Mouse (Mus musculus): ENCODE data around the gene Slc22a23.

The Slc22a23 gene

DNA sequence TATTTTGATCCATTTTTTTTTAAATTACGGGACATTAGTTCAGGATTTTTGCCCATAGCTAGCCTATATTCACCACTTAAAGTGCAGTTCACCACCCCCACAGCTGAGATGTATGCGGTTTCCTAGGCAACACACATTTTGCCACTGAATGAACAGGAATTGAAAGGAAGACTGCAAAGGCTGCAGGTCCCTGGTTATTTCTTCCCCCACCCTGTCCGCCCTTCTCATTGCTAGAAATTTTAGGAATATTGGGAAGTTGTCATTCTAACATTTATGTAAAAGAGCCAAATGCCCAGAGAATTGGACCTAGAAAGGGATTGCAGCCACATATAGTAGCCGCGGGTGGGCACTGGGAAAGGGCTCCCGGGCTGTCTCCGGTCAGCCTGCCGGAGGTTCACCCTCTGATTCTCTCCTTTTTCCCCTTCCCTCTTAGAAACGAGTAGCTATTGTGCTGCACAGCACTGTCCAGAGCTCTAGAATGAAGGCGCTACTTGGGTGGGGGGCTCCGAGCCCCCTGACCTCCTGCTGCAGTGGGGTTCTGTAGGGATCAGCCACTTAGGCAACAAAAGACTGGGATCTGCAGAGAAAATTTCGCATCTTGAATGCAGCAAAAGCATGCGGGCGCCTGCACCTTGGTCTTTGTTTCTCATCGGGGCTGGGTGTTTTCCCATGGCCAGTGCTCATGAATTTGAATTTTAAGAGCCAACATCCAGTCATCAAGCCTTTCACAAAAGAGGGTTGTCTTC, 211.5 kb downstream of the Slc22a23 start:
- no peak for DNase-seq (ENCODE audit: low spot score in 2 of 2)

- no peak for DNase-seq (ENCODE audit: low spot score in 2 of 2)
Measured at GRCm38 (mm10) chr13:34132875-34133274, 212.1 kb downstream of the Slc22a23 start.

GRCm38 (mm10) chr13:34132299-34132698, 212.7 kb downstream of the Slc22a23 start:
- DNase-seq (ENCODE audit: low spot score in 2 of 2): no peak

DNA sequence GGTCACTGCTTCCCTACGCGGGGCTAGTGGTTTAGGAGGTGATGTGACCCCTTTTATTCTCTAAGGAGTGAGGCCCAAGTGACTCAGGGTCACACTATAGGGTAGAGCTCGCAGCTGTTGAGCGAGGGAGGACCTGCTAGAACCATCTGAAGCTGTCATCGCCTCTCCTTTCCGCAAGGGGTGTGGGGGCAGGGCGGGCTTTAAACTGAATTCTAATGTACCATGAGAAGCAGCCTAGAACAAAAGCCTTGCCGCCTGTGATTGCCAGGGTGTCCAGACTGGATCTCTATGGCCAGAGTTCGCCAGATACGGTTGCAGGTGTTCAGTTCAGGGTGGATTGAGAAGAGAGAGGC, 213.3 kb downstream of the Slc22a23 start:
- DNase-seq (ENCODE audit: low spot score in 2 of 2): peak in 1 of 2 experiments; percentile 53

GRCm38 (mm10) chr13:34131011-34131707, 213.8 kb downstream of the Slc22a23 start:
- DNase-seq (ENCODE audit: low spot score in 2 of 2): peak in 1 of 2 experiments; percentile 39

DNA sequence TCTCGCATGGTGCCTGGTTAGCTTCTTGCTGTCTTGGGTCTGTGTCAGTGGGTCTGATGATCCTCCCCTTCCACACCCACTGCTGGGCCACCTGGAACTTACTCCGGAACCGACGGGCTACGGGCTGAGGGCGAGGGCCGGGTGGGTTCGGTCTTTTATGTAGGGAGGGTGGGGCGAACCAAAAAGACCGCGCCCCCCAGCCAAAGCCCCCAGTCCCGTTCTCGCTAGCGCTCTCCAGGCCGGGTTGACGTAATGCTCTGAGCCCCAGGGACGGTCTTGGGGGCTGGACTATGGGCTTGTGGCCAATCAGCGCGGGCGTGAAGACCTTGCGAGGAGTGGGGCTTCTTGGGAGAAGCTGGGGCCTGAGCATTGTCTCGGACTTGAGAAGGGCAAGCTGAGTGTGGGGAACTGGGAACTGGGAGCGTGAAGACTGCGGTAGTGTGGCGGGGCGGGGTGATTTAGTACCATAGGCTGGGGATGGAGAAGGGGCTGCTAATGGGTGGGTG, 214.7 kb downstream of the Slc22a23 start, which contains the start of gene Tubb2b:
Gene Tubb2b, minus strand, starts transcription at position 241 of the 506 bp plus-strand sequence.
- DNase-seq (ENCODE audit: low spot score in 2 of 2): peak in 1 of 2 experiments; percentile 61

DNA sequence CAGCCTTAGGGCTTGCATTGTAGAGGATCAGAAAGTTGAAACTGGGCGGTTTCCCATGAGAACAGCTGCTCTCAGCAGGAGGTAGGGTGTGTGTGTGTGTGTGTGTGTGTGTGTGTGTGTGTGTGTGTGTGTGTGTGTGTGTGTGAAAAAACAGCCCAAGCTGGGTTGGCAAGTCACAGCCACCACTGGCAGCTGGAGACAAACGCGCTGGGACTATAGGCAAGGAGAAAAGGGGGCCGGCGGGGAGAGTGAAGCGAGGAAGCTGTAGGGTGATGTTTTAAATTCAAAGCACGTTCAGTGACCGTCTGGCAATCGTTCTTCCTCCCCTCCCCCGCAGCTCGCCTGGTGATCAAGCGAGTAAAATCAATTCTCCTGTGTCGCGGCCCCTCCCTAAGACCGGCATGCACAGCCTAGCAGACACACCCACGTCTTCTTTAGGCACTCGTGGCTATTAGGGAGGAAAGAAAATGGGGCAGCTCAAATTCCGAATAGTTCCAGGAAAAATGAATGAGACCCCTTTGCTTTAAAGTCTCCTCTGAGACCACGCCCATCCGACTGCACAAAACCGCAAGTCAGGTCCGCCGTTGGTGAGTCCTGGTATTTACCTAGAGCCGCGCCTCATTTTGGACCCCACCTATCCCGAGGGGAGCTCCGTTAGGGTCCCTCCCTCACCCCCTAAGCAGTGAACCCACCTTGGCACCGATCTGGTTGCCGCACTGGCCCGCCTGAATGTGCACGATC, 215.3 kb downstream of the Slc22a23 start:
- DNase-seq (ENCODE audit: low spot score in 2 of 2): peak; percentile 47 to 51
